Mouse (Mus musculus): ENCODE results near the gene Rnf39. TPM values are rescaled to one million over a fixed set of nuclear protein-coding genes. Genes with fewer than 3 reads are reported as not detected.

The Rnf39 gene
- polyA plus RNA-seq, 1 experiment: 0.88 TPM

DNA sequence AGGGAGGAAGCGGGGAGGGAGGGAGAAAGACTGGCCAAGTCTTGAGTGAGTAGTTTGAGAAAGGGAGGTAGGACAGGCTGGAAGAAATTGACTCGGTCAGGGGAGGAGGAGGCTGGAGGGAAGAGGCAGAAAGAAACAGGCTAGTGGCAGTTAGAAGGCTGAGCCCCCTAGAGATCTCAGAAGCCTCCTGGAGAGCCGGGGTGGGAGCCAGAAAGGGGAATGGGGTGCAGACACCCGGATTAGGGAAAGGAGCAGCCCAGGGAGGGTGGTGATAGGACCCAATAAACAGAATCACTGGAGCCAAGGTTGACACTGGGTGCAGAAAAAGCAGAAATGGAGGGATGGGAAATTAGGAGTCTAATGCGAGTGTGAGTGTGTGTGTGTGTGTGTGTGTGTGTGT, 973 bp downstream of the Rnf39 start:
- no peaks in the 10 kb centered on the region for H3K9me3 ChIP-seq (replicated peaks; ENCODE audit: control insufficient read depth, insufficient read depth, low read length, poor library complexity, severe bottlenecking)
- peaks cover under 1% of the 10 kb centered on the region; the same call in 1 of the 2 replicates for H3K36me3 ChIP-seq (ENCODE audit: control insufficient read depth, insufficient read depth, low read length, poor library complexity, severe bottlenecking)
- TF ChIP-seq CTCF (IDR thresholded peaks at IDR 0.05; ENCODE audit: low read depth, low read length) (no peak), POLR2A (IDR thresholded peaks at IDR 0.05; ENCODE audit: insufficient read depth, low read length) (no peak), EP300 (IDR thresholded peaks at IDR 0.05; ENCODE audit: insufficient read depth, low read depth, low read length) (no peak)
- H3K4me3 ChIP-seq (ENCODE audit: low read depth, low read length): no peak overlapping the region; the same call in 1 of the 2 replicates
- H3K9ac ChIP-seq (ENCODE audit: low read depth, poor library complexity, severe bottlenecking): peak overlapping the region; percentile 60
- peaks cover 2% of the 10 kb centered on the region for H3K4me1 ChIP-seq (ENCODE audit: control insufficient read depth, insufficient read depth, low read length)
- H3K27ac ChIP-seq (ENCODE audit: insufficient read depth, low read length): no peak overlapping the region
- H3K27me3 ChIP-seq (ENCODE audit: control insufficient read depth, insufficient read depth, low read length, poor library complexity, severe bottlenecking): no peaks in the 10 kb centered on the region

DNA sequence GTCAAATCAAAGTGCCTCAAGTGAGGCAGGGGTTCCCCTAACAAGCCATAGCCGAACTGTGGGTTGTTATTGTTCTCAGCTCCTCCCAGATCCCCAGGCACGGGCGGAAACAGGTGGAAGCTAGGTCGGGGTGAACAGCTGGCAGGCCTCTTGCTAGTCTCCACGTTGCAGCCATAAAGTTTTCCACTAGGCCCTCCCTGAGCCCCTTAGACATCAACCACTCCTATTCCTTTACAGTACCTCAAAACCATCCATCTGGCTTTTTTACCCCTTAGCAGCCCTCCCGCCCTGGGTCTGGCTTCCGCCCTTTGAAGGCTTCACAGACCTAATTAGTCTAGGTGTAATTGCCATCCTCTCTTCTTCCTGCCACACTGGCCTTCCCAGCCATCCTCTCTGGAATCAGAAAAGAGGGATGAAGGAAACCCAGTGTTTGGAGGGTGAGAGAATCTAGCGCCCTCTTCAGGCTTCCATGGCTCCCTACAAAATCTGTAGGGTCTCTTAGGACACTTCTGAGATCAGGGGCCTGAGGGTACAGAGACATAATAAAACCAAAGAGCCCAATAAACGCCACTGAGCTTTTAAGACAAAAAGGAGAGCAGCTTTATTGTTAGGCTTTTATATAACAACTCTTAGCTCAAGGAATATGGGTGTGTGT, 1.5 kb downstream of the Rnf39 start:
- TF ChIP-seq EP300 (IDR thresholded peaks at IDR 0.05; ENCODE audit: insufficient read depth, low read depth, low read length) (no peak), CTCF (IDR thresholded peaks at IDR 0.05; ENCODE audit: low read depth, low read length) (no peak)
- no peaks in the 10 kb centered on the region for H3K9me3 ChIP-seq (replicated peaks; ENCODE audit: control insufficient read depth, insufficient read depth, low read length, poor library complexity, severe bottlenecking)
- 0 out of 2 replicates have a peak overlapping the region, but pooled peaks have one; percentile 5 for H3K27ac ChIP-seq (ENCODE audit: insufficient read depth, low read length)
- H3K36me3 ChIP-seq (ENCODE audit: control insufficient read depth, insufficient read depth, low read length, poor library complexity, severe bottlenecking): peaks cover 6% of the 10 kb centered on the region
- H3K4me1 ChIP-seq (ENCODE audit: control insufficient read depth, insufficient read depth, low read length): peaks cover 2% of the 10 kb centered on the region
- no peak overlapping the region for H3K4me3 ChIP-seq (ENCODE audit: low read depth, low read length)
- peak overlapping the region; percentile 60; the same call in 1 of the 2 replicates for H3K9ac ChIP-seq (ENCODE audit: low read depth, poor library complexity, severe bottlenecking)
- no peaks in the 10 kb centered on the region for H3K27me3 ChIP-seq (ENCODE audit: control insufficient read depth, insufficient read depth, low read length, poor library complexity, severe bottlenecking)

GRCm38 (mm10) chr17:36947051-36947819, 4.5 kb downstream of the Rnf39 start:
- Histone ChIP-seq H3K27me3 (ENCODE audit: control insufficient read depth, insufficient read depth, low read length, poor library complexity, severe bottlenecking) (no peaks in the 10 kb centered on the region), H3K36me3 (ENCODE audit: control insufficient read depth, insufficient read depth, low read length, poor library complexity, severe bottlenecking) (peaks cover 12% of the 10 kb centered on the region), H3K4me1 (ENCODE audit: control insufficient read depth, insufficient read depth, low read length) (peaks cover 2% of the 10 kb centered on the region), H3K4me3 (ENCODE audit: low read depth, low read length) (peak overlapping the region; percentile 87), H3K27ac (ENCODE audit: insufficient read depth, low read length) (peak overlapping the region; percentile 71; the same call in 1 of the 2 replicates), H3K9ac (ENCODE audit: low read depth, poor library complexity, severe bottlenecking) (peak overlapping the region; percentile 83), H3K9me3 (replicated peaks; ENCODE audit: control insufficient read depth, insufficient read depth, low read length, poor library complexity, severe bottlenecking) (no peaks in the 10 kb centered on the region)
- TF ChIP-seq CTCF (IDR thresholded peaks at IDR 0.05; ENCODE audit: low read depth, low read length): peak; percentile 19
- TF ChIP-seq POLR2A (IDR thresholded peaks at IDR 0.05; ENCODE audit: insufficient read depth, low read length): peak; percentile 6
- 0 out of 2 replicates have a peak, but pooled peaks have one; percentile 16 for TF ChIP-seq EP300 (IDR thresholded peaks at IDR 0.05; ENCODE audit: insufficient read depth, low read depth, low read length)

DNA sequence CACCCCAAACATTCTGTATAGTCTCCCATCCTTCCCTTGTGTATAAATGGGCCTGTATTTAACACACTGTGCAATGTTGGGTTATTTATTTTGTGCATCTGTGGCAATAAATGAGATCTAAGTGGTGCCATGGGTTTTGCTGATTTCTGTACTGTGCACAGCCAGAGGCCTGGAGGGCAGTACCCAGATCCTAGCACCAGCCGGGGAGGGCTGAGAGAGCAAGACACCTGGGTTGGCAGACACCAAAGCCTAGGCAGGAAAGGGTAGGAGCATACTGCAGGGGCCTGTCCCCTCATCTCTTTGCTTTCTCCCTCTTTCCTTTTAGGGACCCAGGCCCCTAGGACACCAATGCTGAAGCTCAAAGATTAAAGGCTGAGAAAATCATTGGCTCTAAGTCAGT, 5.6 kb downstream of the Rnf39 start:
- no peaks in the 10 kb centered on the region for H3K4me1 ChIP-seq (ENCODE audit: control insufficient read depth, insufficient read depth, low read length)
- TF ChIP-seq POLR2A (IDR thresholded peaks at IDR 0.05; ENCODE audit: insufficient read depth, low read length) (no peak), CTCF (IDR thresholded peaks at IDR 0.05; ENCODE audit: low read depth, low read length) (no peak), EP300 (IDR thresholded peaks at IDR 0.05; ENCODE audit: insufficient read depth, low read depth, low read length) (no peak)
- H3K27me3 ChIP-seq (ENCODE audit: control insufficient read depth, insufficient read depth, low read length, poor library complexity, severe bottlenecking): no peaks in the 10 kb centered on the region
- H3K9me3 ChIP-seq (replicated peaks; ENCODE audit: control insufficient read depth, insufficient read depth, low read length, poor library complexity, severe bottlenecking): no peaks in the 10 kb centered on the region
- no peak overlapping the region for H3K9ac ChIP-seq (ENCODE audit: low read depth, poor library complexity, severe bottlenecking)
- H3K36me3 ChIP-seq (ENCODE audit: control insufficient read depth, insufficient read depth, low read length, poor library complexity, severe bottlenecking): peaks cover 12% of the 10 kb centered on the region
- H3K4me3 ChIP-seq (ENCODE audit: low read depth, low read length): no peak overlapping the region
- H3K27ac ChIP-seq (ENCODE audit: insufficient read depth, low read length): no peak overlapping the region

DNA sequence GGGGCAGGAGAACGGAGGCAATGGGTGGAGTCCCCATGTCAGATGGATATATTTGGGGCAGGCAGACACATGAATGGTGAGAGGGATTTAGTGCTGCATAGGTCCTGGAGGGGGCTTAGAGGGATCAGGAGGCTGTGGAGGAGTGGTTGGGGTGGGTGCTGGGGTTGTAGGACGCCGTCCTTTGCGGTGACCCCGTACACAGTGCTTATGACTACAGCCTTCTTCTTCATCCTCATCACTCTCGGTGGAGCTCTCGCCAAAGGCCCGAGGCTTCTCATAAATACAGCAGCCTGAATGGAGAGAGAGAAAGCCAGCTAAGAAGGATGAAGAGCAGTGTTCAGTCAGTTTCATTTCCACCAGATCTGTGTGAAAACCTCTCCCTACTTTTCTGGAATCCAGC, 6.5 kb downstream of the Rnf39 start:
- Histone ChIP-seq H3K36me3 (ENCODE audit: control insufficient read depth, insufficient read depth, low read length, poor library complexity, severe bottlenecking) (peaks cover 14% of the 10 kb centered on the region), H3K27me3 (ENCODE audit: control insufficient read depth, insufficient read depth, low read length, poor library complexity, severe bottlenecking) (no peaks in the 10 kb centered on the region), H3K9ac (ENCODE audit: low read depth, poor library complexity, severe bottlenecking) (no peak overlapping the region), H3K27ac (ENCODE audit: insufficient read depth, low read length) (no peak overlapping the region), H3K9me3 (replicated peaks; ENCODE audit: control insufficient read depth, insufficient read depth, low read length, poor library complexity, severe bottlenecking) (no peaks in the 10 kb centered on the region), H3K4me3 (ENCODE audit: low read depth, low read length) (no peak overlapping the region), H3K4me1 (ENCODE audit: control insufficient read depth, insufficient read depth, low read length) (no peaks in the 10 kb centered on the region)
- no peak for TF ChIP-seq CTCF (IDR thresholded peaks at IDR 0.05; ENCODE audit: low read depth, low read length)
- no peak for TF ChIP-seq POLR2A (IDR thresholded peaks at IDR 0.05; ENCODE audit: insufficient read depth, low read length)
- no peak for TF ChIP-seq EP300 (IDR thresholded peaks at IDR 0.05; ENCODE audit: insufficient read depth, low read depth, low read length)

Data from ES-Bruce4 (cell line).